9 mouse cellular contexts compared by ENCODE assay signal in genomic region chr3:105642186-105642585, GRCm38 (mm10). TPM values are rescaled to one million over a fixed set of nuclear protein-coding genes. Genes with fewer than 3 reads are reported as not detected.
DNase-seq lines count a peak whose midpoint lies in the region; ATAC-seq and TF ChIP-seq lines count a peak whose summit lies in the region.
"Had no signal": no experiment of that assay in that cellular context is flagged by ENCODE, and none has a peak within 500 bp of the region (broad histone marks: within the 10 kb centered on the region; RNA-seq: fewer than 3 reads in every experiment).

No protein-coding gene starts in this region.

- H3K4me2 ChIP-seq in intestine, postnatal 0 days (replicated peaks; ENCODE audit: low read depth), result no peak overlapping the region
- no peak overlapping the region for H3K4me2 ChIP-seq in intestine, embryonic 15.5 days (replicated peaks)
- H3K4me2 ChIP-seq in forebrain, embryonic 16.5 days (ENCODE audit: low read length), result no peak overlapping the region

- H3K36me3 ChIP-seq in intestine, postnatal 0 days (ENCODE audit: control insufficient read depth, insufficient read depth), result no peaks in the 10 kb centered on the region
- H3K36me3 ChIP-seq in intestine, embryonic 15.5 days, result no peaks in the 10 kb centered on the region
- no peaks in the 10 kb centered on the region for H3K36me3 ChIP-seq in forebrain, embryonic 16.5 days (ENCODE audit: control insufficient read depth, insufficient read depth)
- H3K36me3 ChIP-seq in thymus, adult 2 months (ENCODE audit: control insufficient read depth, insufficient read depth, low read length), result no peaks in the 10 kb centered on the region

- H3K4me1 ChIP-seq in intestine, postnatal 0 days (replicated peaks; ENCODE audit: control insufficient read depth, insufficient read depth, low read length), result no peaks in the 10 kb centered on the region
- no peaks in the 10 kb centered on the region for H3K4me1 ChIP-seq in intestine, embryonic 15.5 days (replicated peaks)
- H3K4me1 ChIP-seq in forebrain, embryonic 16.5 days (replicated peaks; ENCODE audit: control insufficient read depth, insufficient read depth, low read length), result peaks cover 6% of the 10 kb centered on the region; the same call in 1 of the 2 replicates
- H3K4me1 ChIP-seq in thymus, adult 2 months (replicated peaks; ENCODE audit: control insufficient read depth, insufficient read depth, low read length), result no peaks in the 10 kb centered on the region

- no peak overlapping the region for H3K27ac ChIP-seq in intestine, postnatal 0 days (ENCODE audit: low read depth, low read length)
- no peak overlapping the region for H3K27ac ChIP-seq in intestine, embryonic 15.5 days
- H3K27ac ChIP-seq in forebrain, embryonic 16.5 days (ENCODE audit: low read length), result no peak overlapping the region
- no peak overlapping the region for H3K27ac ChIP-seq in thymus, adult 2 months (ENCODE audit: control insufficient read depth, insufficient read depth, low read length)
- H3K27ac ChIP-seq: macrophage had no signal

- 56% methylated on average over 1 of the region's 1 CpGs for WGBS in intestine, postnatal 0 days
- 54% methylated on average over 1 of the region's 1 CpGs for WGBS in intestine, embryonic 15.5 days
- WGBS in forebrain, embryonic 16.5 days, result 50% methylated on average over 1 of the region's 1 CpGs
- 43% methylated on average over 1 of the region's 1 CpGs for WGBS in thymus, adult 2 months

- H3K9me3 ChIP-seq in intestine, postnatal 0 days (ENCODE audit: control insufficient read depth), result no peaks in the 10 kb centered on the region
- no peaks in the 10 kb centered on the region for H3K9me3 ChIP-seq in intestine, embryonic 15.5 days
- H3K9me3 ChIP-seq in forebrain, embryonic 16.5 days (ENCODE audit: control insufficient read depth, low read length), result no peaks in the 10 kb centered on the region

- TF ChIP-seq CTCF in intestine, postnatal 0 days (IDR thresholded peaks at IDR 0.05; ENCODE audit: low read depth), result peak; percentile 54
- no peak for TF ChIP-seq CTCF in thymus, adult 2 months (IDR thresholded peaks at IDR 0.05; ENCODE audit: borderline replicate concordance, control insufficient read depth, extremely low read depth, insufficient read depth, low read length, poor library complexity)

- no peak overlapping the region for H3K4me3 ChIP-seq in intestine, postnatal 0 days (ENCODE audit: low read depth, low read length)
- no peak overlapping the region for H3K4me3 ChIP-seq in intestine, embryonic 15.5 days (replicated peaks)
- H3K4me3 ChIP-seq in forebrain, embryonic 16.5 days (replicated peaks; ENCODE audit: low read length), result no peak overlapping the region
- no peak overlapping the region for H3K4me3 ChIP-seq in thymus, adult 2 months (ENCODE audit: control insufficient read depth, insufficient read depth, low read length)

- H3K27me3 ChIP-seq in intestine, postnatal 0 days (replicated peaks; ENCODE audit: control insufficient read depth, insufficient read depth, low read length), result no peaks in the 10 kb centered on the region
- no peaks in the 10 kb centered on the region for H3K27me3 ChIP-seq in intestine, embryonic 15.5 days (replicated peaks)
- H3K27me3 ChIP-seq in forebrain, embryonic 16.5 days (replicated peaks; ENCODE audit: control insufficient read depth, insufficient read depth, low read length), result no peaks in the 10 kb centered on the region
- no peaks in the 10 kb centered on the region for H3K27me3 ChIP-seq in thymus, adult 2 months (ENCODE audit: control insufficient read depth, insufficient read depth, low read length)

- H3K9ac ChIP-seq in intestine, postnatal 0 days (ENCODE audit: low read depth, low read length), result no peak overlapping the region
- H3K9ac ChIP-seq in intestine, embryonic 15.5 days, result no peak overlapping the region
- no peak overlapping the region for H3K9ac ChIP-seq in forebrain, embryonic 16.5 days (replicated peaks; ENCODE audit: low read depth, low read length)

- no peak for TF ChIP-seq POLR2A in thymus, adult 2 months (IDR thresholded peaks at IDR 0.05; ENCODE audit: control insufficient read depth, extremely low read depth, insufficient read depth, low read length, poor library complexity)

- DNase-seq in 3T3-L1 (ENCODE audit: low read depth, low spot score), result peak; percentile 14
- DNase-seq in adrenal gland, adult 18-20 months (ENCODE audit: low spot score in 2 of 2), result peak; percentile 12 to 25
- DNase-seq in lung, postnatal 25 days (ENCODE audit: low spot score), result peak; percentile 31
- DNase-seq in thymus, adult 2 months, result no peak

- ATAC-seq in intestine, postnatal 0 days, result no peak
- no peak for ATAC-seq in intestine, embryonic 15.5 days
- ATAC-seq in forebrain, embryonic 16.5 days, result 0 out of 2 replicates have a peak, but pooled peaks have one; percentile 57
- ATAC-seq in megakaryocyte, adult 5-6 weeks (ENCODE audit: poor library complexity, severe bottlenecking), result no peak

RNA-seq across cellular contexts. Expression of gene Ddx20, which starts 45.2 kb away (rescaled TPM):
- 11.4 and 12.8 TPM in 2 replicates for polyA plus RNA-seq in intestine, postnatal 0 days (2015; fragmentation: Nextera tagmentation; extraction: Ambion mirVana)
- 37.9 and 39.2 TPM in 2 replicates for polyA plus RNA-seq in intestine, embryonic 15.5 days (2015; fragmentation: Nextera tagmentation; extraction: Ambion mirVana)
- 10 to 100 TPM; 18.5 to 18.9 TPM for total RNA-seq in adrenal gland, adult 18-20 months (2021)
- 31.6 and 35.3 TPM in 2 replicates for polyA plus RNA-seq in forebrain, embryonic 16.5 days (2015; fragmentation: Nextera tagmentation; extraction: Ambion mirVana)
- total RNA-seq in megakaryocyte, adult 5-6 weeks (2015), result 14.3 and 18.3 TPM in 2 replicates
- total RNA-seq in megakaryocyte, adult 5-6 weeks (2017), result 34.4 and 34.9 TPM in 2 replicates
- 33.5 and 50.2 TPM in 2 replicates for polyA plus RNA-seq in thymus, adult 2 months (2012; rRNA removed)
